Mouse (Mus musculus) adrenal gland, adult 18-20 months (tissue): ENCODE measurements around the gene Tshr. TPM values are rescaled to one million over a fixed set of nuclear protein-coding genes. Genes with fewer than 3 reads are reported as not detected.
"Not testable (repeated sequence)": the region's sequence is repeated elsewhere in the genome, so short reads cannot be mapped to it uniquely, and the experiment has no call there.

Source experiments
- DNase-seq, 2 experiments: peaks; one replicate each; pipeline ENCODE4 v3.0.0; 2021 to 2022; ENCODE audit warnings: low spot score in 2 of 2
- total RNA-seq, 2 experiments: library from RNA; stranded (reverse); gene quantifications; 1 replicate in 1 of 2; 2 replicates in 1 of 2; pipeline ENCODE4 v1.2.3; 2021

Tshr gene
- total RNA-seq, 2 experiments from 2014 or later, result 5.7 to 22.0 TPM

GRCm38 (mm10) chr12:91495497-91496225 is 111.3 kb downstream of the Tshr start:
- no peak for DNase-seq

- no peak for DNase-seq
Observed at GRCm38 (mm10) chr12:91496226-91496558, 111.8 kb downstream of the Tshr start.

GRCm38 (mm10) chr12:91500475-91500874 is 116.1 kb downstream of the Tshr start:
- DNase-seq, result no peak

- no peak for DNase-seq
Observed at GRCm38 (mm10) chr12:91511766-91512165, 127.4 kb downstream of the Tshr start.

- DNase-seq, result no peak
Observed at GRCm38 (mm10) chr12:91513980-91514379, 129.6 kb downstream of the Tshr start.

- DNase-seq, result no peak
Observed at GRCm38 (mm10) chr12:91517808-91518207, 133.4 kb downstream of the Tshr start.

GRCm38 (mm10) chr12:91523626-91524025 is 139.3 kb downstream of the Tshr start:
- no peak for DNase-seq

GRCm38 (mm10) chr12:91534514-91534913 is 150.2 kb downstream of the Tshr start:
- DNase-seq, result no peak

- no peak for DNase-seq
Observed at GRCm38 (mm10) chr12:91540202-91540601, 155.8 kb downstream of the Tshr start.

GRCm38 (mm10) chr12:91549471-91549870 is 165.1 kb downstream of the Tshr start:
- DNase-seq, result no peak

- peak in 1 of 2 experiments; percentile 26 for DNase-seq
Observed at GRCm38 (mm10) chr12:91551773-91552526, 167.6 kb downstream of the Tshr start.

- not testable (repeated sequence) for DNase-seq
Observed at GRCm38 (mm10) chr12:91557358-91558005, 173.1 kb downstream of the Tshr start.

GRCm38 (mm10) chr12:91558152-91558551 is 173.8 kb downstream of the Tshr start:
- not testable (repeated sequence) for DNase-seq

GRCm38 (mm10) chr12:91567145-91567544 is 182.8 kb downstream of the Tshr start:
- no peak for DNase-seq

- DNase-seq, result no peak
Observed at GRCm38 (mm10) chr12:91569255-91569654, 184.9 kb downstream of the Tshr start.

GRCm38 (mm10) chr12:91571708-91572107 is 187.3 kb downstream of the Tshr start:
- no peak for DNase-seq

- no peak for DNase-seq
Observed at GRCm38 (mm10) chr12:91579665-91580064, 195.3 kb downstream of the Tshr start.

GRCm38 (mm10) chr12:91581204-91582070 is 197.1 kb downstream of the Tshr start:
- no peak for DNase-seq

- DNase-seq, result no peak
Observed at GRCm38 (mm10) chr12:91582362-91583002, 198.1 kb downstream of the Tshr start.

GRCm38 (mm10) chr12:91583409-91583808 is 199.0 kb downstream of the Tshr start:
- DNase-seq, result no peak

GRCm38 (mm10) chr12:91585206-91585605 is 200.8 kb downstream of the Tshr start:
- no peak for DNase-seq
